Mouse (Mus musculus): Measurements from ENCODE around the gene Prm1. TPM values are rescaled to one million over a fixed set of nuclear protein-coding genes. Genes with fewer than 3 reads are reported as not detected.

Gene Prm1
- total and polyA plus RNA-seq, 3 experiments: not detected

DNA sequence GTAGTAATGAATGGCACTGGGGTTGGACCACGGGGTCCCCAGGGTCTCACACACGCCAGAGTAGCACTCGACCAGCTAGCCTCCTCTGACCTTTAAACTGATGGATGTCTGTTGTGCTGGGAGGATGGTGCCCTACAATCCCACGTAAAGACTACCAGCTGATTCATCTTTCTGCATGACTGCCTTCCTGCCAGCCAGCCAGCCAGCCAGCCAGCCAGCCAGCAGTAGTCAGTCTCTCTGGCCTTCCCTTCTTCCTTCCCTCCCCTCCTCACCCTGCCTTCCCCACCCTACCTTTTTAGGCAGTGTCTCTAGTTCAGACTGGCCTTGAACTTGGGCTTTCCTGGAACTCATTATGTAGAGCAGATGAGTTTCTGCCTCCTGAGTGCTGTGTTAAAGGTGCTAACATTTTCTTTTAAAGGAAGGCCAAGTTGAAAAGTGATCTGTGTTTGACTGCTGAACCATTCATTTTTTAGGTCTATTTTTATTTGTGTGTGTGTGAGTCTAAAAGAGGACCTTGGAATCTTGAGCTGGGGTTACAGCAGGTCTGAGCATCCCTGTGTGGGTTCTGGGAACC is 36.7 kb upstream of the Prm1 start:
- no peaks in the 10 kb centered on the region for H3K27me3 ChIP-seq (replicated peaks)

DNA sequence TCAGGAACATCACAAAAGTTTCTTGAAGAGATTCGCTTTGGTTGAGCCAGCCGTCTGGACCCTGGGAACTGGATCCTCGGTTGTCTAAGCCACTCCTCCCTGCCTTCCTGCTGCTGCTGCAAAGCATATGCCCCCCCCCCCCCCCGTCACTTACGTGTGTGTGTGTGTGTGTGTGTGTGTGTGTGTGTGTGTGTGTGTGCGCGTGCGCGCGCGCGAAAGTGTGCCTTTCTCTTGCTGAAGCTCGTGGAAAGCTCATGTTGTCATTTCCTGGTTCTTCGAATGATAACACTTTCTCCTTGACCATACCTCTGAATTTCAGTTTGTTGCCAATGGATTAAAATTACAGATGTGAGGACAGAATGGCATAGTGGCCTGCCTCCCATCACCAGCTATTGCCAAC is 34.4 kb upstream of the Prm1 start:
- dilution Hi-C loops (cut with MboI; ENCODE audit: extremely low pct_ligation_motif_present, extremely low pct_unique_long_range_greater_than_20kb, low sequenced_read_pairs) (no loop called here), in situ Hi-C loops (cut with MboI; ENCODE audit: low pct_ligation_motif_present, low pct_unique_long_range_greater_than_20kb, low sequenced_read_pairs) (loop anchor here (5.0 kb wide), 1 partner anchor 178 kb away; no protein-coding TSS in a partner anchor)
- peaks cover 8 to 52% of the 10 kb centered on the region in 2 experiments for H3K36me3 ChIP-seq (replicated peaks in 1 of 2; ENCODE audit: control insufficient read depth in 1 of 2, insufficient read depth in 1 of 2, low read length in 1 of 2)
- H3K79me2 ChIP-seq (replicated peaks; ENCODE audit: control insufficient read depth, extremely low read depth, insufficient read depth, poor library complexity, severe bottlenecking): peaks cover 9% of the 10 kb centered on the region; the same call in 1 of the 2 replicates
- H3K9ac ChIP-seq (ENCODE audit: insufficient read depth, low read depth): no peak overlapping the region
- no peak for TF ChIP-seq MAZ (IDR thresholded peaks at IDR 0.05; ENCODE audit: low read depth, low read length)
- no peak for TF ChIP-seq MYC (IDR thresholded peaks at IDR 0.05; ENCODE audit: low read depth, low read length)
- TF ChIP-seq ZKSCAN1 (IDR thresholded peaks at IDR 0.05; ENCODE audit: borderline replicate concordance, low read depth, low read length): no peak
- no peak for TF ChIP-seq TCF12 (IDR thresholded peaks at IDR 0.05; ENCODE audit: low read depth, low read length)
- no peak for TF ChIP-seq E2F4 (IDR thresholded peaks at IDR 0.05; ENCODE audit: insufficient replicate concordance, low read depth, low read length)
- no peak for TF ChIP-seq CHD1 (IDR thresholded peaks at IDR 0.05; ENCODE audit: low read depth, low read length)
- no peak for TF ChIP-seq CTCF (conservative IDR thresholded peaks at IDR 0.05 in 1 of 2, IDR thresholded peaks at IDR 0.05 in 1 of 2; ENCODE audit: low read depth in 2 of 2, low read length in 2 of 2)
- no peak for TF ChIP-seq HCFC1 (IDR thresholded peaks at IDR 0.05; ENCODE audit: low read depth, low read length)
- no peak for TF ChIP-seq UBTF (IDR thresholded peaks at IDR 0.05; ENCODE audit: low read depth, low read length)
- TF ChIP-seq MXI1 (IDR thresholded peaks at IDR 0.05; ENCODE audit: low read depth, low read length): no peak
- TF ChIP-seq ZMIZ1 (IDR thresholded peaks at IDR 0.05; ENCODE audit: low read depth, low read length): no peak
- no peak for TF ChIP-seq BHLHE40 (IDR thresholded peaks at IDR 0.05; ENCODE audit: low read depth, low read length)
- TF ChIP-seq JUND (conservative IDR thresholded peaks at IDR 0.05; ENCODE audit: low read depth, low read length): no peak
- no peak for TF ChIP-seq GABPA (IDR thresholded peaks at IDR 0.05; ENCODE audit: insufficient replicate concordance, low read depth, low read length)
- no peak for TF ChIP-seq ZNF384 (IDR thresholded peaks at IDR 0.05; ENCODE audit: low read depth, low read length)
- TF ChIP-seq ETS1 (conservative IDR thresholded peaks at IDR 0.05; ENCODE audit: low read depth, low read length): no peak
- TF ChIP-seq RCOR1 (conservative IDR thresholded peaks at IDR 0.05; ENCODE audit: low read depth, low read length): no peak
- TF ChIP-seq USF1 (IDR thresholded peaks at IDR 0.05; ENCODE audit: low read depth, low read length): no peak
- TF ChIP-seq SIN3A (IDR thresholded peaks at IDR 0.05; ENCODE audit: low read length): no peak
- TF ChIP-seq SMC3 (IDR thresholded peaks at IDR 0.05; ENCODE audit: low read depth, low read length): no peak
- no peak overlapping the region for H3K4me2 ChIP-seq (ENCODE audit: insufficient read depth, low read depth, poor library complexity, severe bottlenecking)
- H3K27ac ChIP-seq (ENCODE audit: insufficient read depth, low read depth): no peak overlapping the region
- DNase-seq (ENCODE audit: extremely low read depth): no peak
- no peaks in the 10 kb centered on the region for H3K27me3 ChIP-seq (replicated peaks)
- H3K4me3 ChIP-seq (replicated peaks in 1 of 3; ENCODE audit: low read depth in 2 of 3, low read length in 2 of 3, poor library complexity in 1 of 3): no peak overlapping the region
- H3K4me1 ChIP-seq (ENCODE audit: control insufficient read depth in 1 of 2, insufficient read depth in 2 of 2): peaks cover 27 to 64% of the 10 kb centered on the region in 2 experiments
- H3K9me3 ChIP-seq (replicated peaks; ENCODE audit: low read length): no peaks in the 10 kb centered on the region

More for the DNA sequence above, 36.7 kb upstream of the Prm1 start:
- Histone ChIP-seq H3K9ac (ENCODE audit: insufficient read depth, low read depth) (no peak overlapping the region), H3K4me3 (replicated peaks in 1 of 3; ENCODE audit: low read depth in 2 of 3, low read length in 2 of 3, poor library complexity in 1 of 3) (no peak overlapping the region), H3K27ac (ENCODE audit: insufficient read depth, low read depth) (no peak overlapping the region), H3K9me3 (replicated peaks; ENCODE audit: low read length) (no peaks in the 10 kb centered on the region), H3K4me1 (ENCODE audit: control insufficient read depth in 1 of 2, insufficient read depth in 2 of 2) (peaks cover 21 to 55% of the 10 kb centered on the region in 2 experiments), H3K36me3 (replicated peaks in 1 of 2; ENCODE audit: control insufficient read depth in 1 of 2, insufficient read depth in 1 of 2, low read length in 1 of 2) (peaks cover 8 to 52% of the 10 kb centered on the region in 2 experiments), H3K79me2 (replicated peaks; ENCODE audit: control insufficient read depth, extremely low read depth, insufficient read depth, poor library complexity, severe bottlenecking) (no peaks in the 10 kb centered on the region), H3K4me2 (ENCODE audit: insufficient read depth, low read depth, poor library complexity, severe bottlenecking) (no peak overlapping the region)
- TF ChIP-seq NELFE (IDR thresholded peaks at IDR 0.05; ENCODE audit: low read depth, low read length): no peak
- TF ChIP-seq POLR2A (IDR thresholded peaks at IDR 0.05; ENCODE audit: low read depth, low read length): no peak
- TF ChIP-seq ZNF384 (IDR thresholded peaks at IDR 0.05; ENCODE audit: low read depth, low read length): peak; percentile 37; the same call in 1 of the 2 replicates
- TF ChIP-seq TBP (conservative IDR thresholded peaks at IDR 0.05; ENCODE audit: low read depth, low read length): no peak
- no peak for DNase-seq (ENCODE audit: extremely low read depth)
- dilution Hi-C loops (cut with MboI; ENCODE audit: extremely low pct_ligation_motif_present, extremely low pct_unique_long_range_greater_than_20kb, low sequenced_read_pairs): no loop called here
- in situ Hi-C loops (cut with MboI; ENCODE audit: low pct_ligation_motif_present, low pct_unique_long_range_greater_than_20kb, low sequenced_read_pairs): loop anchor here (5.0 kb wide), 1 partner anchor 180 kb away; no protein-coding TSS in a partner anchor
